Mouse (Mus musculus) MN1 (cell line): ENCODE data around the gene Racgap1.

Experiments
- DNase-seq: peaks from one replicate; pipeline ENCODE4 v3.0.0-alpha.2; 2016; ENCODE audit warnings: low spot score

Racgap1 gene

GRCm38 (mm10) chr15:99651163-99651872, at the start of gene Racgap1:
TSS of gene Racgap1 (minus strand) at chr15:99651656.
- peak; percentile 100 for DNase-seq

DNA sequence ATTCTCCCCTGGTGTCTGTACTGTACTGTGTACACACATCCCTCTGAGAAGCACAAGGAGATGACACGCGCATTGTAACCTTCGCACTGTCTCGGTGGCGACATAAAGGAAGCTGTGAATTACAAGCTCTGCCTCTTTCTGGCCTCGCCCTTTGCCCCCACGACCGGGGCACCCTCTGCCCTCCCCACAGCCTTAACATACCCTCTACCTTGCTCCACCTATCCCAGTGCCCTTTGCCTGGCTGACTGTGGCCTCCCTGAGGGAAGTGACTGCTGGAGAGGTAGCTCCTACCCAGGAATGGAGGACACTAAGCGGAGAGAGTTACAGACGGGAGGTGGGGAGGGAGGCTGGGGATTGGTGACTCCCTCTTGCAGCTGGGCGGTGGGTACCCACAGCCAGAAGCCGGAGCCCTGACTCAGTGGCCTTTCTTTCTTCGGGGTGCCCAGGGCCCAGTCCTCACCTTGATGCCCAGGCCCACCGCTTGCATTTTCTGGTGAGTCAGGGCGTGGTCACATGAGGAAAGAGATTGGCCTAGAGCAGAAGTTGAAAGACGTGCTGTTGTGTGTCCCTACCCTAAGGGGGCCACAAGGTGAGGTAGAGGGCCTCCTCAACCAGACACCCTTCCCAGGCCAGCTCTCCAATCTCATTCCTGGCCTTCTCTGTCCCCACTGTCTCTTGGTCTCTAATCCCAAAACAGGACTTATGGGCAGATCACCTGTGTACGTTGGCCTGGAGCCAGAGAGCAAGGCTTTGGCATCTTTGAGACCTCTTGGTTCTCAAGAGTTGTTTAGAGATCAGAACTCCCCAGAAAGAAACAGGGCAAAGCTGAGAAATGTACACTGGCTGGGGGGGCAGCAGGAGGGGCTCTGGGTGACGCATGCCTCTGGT, 49.0 kb upstream of the Racgap1 start:
- no peak for DNase-seq

DNA sequence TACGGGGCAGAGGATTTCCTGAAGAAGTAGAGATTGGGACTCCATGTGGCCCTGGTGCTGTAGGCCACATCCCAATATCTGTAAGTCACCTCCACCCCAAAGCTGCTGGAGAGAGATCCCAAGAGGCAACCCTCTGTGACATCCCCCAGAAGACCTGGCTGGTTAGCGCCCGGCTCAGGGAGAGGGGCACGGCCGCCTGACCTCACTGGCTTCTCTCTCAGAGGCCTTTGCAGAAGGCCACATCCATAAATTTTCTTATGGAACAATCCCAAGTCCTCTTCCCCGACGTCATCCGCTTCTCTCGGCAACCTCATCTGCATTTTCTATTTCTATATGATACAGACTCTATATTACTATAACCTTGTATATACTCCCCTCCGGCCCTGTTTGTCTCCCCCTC, 48.3 kb upstream of the Racgap1 start:
- DNase-seq = no peak

- no peak for DNase-seq
Measured at GRCm38 (mm10) chr15:99698533-99699085, 47.2 kb upstream of the Racgap1 start.

- no peak for DNase-seq
Measured at GRCm38 (mm10) chr15:99697309-99697708, 45.9 kb upstream of the Racgap1 start.

DNA sequence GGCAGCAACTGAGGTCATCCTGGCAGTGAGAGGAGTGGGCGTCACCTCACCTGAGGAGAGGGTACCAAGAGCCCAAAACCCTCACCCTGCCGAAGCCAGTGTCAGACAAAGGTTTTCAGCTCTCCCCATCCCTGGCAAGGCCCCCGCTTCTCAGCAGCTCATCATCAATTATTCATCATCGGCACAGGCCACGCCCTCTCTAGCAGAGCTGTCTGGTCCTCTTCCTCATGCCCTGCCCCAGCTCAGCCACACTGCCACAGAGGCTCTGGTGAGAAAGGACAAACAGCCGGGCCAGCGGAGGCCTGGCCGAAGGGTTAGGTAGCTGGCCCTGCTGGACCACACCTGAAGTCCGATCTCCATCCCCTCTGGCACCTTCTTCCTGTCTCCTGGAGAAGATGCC, 40.5 kb upstream of the Racgap1 start:
- DNase-seq = peak; percentile 76

DNA sequence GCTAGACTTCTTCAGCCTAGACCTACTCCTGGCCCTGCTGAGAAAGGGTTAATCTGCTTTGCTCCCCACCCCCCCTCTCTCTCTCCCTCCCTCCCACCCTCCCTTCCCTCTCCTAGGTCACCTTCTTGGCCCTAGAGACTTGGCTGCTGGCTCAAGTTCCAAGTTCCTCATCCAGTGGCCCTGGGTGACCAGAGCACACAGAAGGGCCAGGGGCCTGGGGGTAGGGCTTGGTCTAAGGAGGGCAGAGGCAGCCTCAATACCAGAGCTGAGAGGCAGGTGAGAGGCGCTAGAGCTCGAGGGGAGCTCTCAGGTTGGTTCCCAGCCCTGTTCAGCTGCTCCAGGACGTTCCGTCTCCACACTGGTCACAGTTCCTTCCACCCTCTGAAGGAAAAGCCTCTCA, 39.5 kb upstream of the Racgap1 start:
- no peak for DNase-seq

DNA sequence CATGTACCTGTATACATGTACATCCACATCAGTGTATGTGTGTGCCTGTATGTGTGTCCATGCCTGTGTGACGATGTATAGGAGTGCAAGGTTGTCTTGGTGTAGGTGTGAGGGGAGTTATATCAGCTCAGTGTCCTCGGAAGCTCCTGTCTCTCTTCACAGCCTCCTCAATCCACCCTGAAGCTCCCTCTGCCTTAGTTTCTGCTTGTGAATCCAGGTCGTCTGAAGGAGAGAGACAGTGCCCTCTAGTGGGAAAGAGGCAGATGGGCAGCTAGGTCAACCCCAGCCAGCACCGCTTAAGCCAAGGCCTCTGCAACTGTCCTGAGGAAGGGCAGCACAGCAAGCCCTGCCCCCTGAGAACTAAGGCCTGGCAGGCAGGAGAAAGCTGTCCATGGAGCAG, 37.3 kb upstream of the Racgap1 start:
- peak; percentile 88 for DNase-seq

- DNase-seq = no peak
Measured at GRCm38 (mm10) chr15:99684156-99684555, 32.7 kb upstream of the Racgap1 start.

- no peak for DNase-seq
Measured at GRCm38 (mm10) chr15:99682880-99683279, 31.4 kb upstream of the Racgap1 start.

DNA sequence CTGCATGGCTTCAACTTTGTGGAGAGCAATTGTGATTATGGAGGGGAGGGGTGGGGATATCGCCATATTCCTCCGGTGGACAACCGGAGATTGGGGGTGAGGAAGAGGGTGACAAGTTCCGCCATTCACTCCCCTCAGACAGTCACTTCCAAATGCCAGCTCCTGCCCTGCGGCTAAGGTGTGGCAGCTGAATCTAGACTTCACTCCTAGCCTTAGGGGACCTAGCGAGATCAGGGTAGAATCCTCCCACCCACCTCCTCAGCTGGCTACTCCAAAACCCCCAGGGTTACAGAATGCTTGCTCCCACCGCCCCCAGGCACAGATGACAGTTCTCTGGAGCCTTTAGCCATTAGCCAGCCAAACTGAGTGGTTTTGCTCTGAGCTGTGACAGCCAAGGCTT, 27.6 kb upstream of the Racgap1 start:
- no peak for DNase-seq

GRCm38 (mm10) chr15:99678063-99678800, 26.8 kb upstream of the Racgap1 start:
- no peak for DNase-seq

- no peak for DNase-seq
Measured at GRCm38 (mm10) chr15:99677089-99677488, 25.6 kb upstream of the Racgap1 start.

- DNase-seq = no peak
Measured at GRCm38 (mm10) chr15:99674866-99675265, 23.4 kb upstream of the Racgap1 start.

DNA sequence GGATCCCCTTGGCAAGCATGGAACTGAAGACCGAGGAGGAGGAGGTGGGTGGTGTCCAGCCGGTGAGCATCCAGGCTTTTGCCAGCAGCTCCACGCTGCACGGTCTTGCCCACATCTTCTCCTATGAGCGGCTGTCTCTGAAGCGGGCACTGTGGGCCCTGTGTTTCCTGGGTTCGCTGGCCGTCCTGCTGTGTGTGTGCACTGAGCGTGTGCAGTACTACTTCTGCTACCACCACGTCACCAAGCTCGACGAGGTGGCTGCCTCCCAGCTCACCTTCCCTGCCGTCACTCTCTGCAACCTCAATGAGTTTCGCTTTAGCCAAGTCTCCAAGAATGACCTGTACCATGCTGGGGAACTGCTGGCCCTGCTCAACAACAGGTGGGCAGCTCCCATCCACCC, 20.3 kb upstream of the Racgap1 start:
- DNase-seq = no peak

DNA sequence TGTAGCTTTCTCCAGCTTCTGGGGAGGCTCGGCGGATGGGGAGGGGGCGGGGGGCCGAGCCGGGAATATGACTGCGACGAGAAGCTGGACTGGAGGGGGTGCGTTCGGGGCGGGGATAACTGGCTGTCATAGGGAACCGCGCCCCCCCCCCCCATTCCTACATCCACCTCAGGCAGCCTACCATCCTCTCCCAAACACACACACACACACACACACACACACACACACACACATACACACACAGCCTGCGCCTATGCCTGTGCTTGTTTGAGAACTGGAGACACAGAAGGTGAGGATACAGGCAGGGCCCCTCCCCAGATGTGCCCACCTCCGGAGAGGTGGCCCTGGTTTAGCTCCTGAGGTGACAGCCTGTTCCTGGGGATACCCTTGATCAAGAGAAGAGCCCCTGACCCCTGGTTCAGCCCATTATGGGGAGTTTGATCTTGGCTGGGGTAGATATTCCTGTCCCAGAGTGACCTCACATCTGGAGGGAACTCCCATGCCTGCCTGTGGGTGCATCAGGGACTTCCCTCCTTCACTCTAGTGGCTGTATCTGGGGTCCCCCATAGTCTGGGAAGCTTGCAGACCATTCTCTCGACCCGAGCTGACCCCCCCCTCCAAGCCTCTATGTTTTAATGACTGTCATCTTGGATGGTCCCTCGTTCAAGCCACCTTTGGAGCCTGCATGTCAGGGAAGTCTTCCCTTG, 19.7 kb upstream of the Racgap1 start:
- no peak for DNase-seq

- peak; percentile 86 for DNase-seq
Measured at GRCm38 (mm10) chr15:99670154-99670821, 18.8 kb upstream of the Racgap1 start, which contains the start of gene Asic1. TSS of gene Asic1 (plus strand) at chr15:99670368.

- no peak for DNase-seq
Measured at GRCm38 (mm10) chr15:99669392-99669791, 17.9 kb upstream of the Racgap1 start.

GRCm38 (mm10) chr15:99668881-99669280, 17.4 kb upstream of the Racgap1 start:
- DNase-seq = peak; percentile 94

DNA sequence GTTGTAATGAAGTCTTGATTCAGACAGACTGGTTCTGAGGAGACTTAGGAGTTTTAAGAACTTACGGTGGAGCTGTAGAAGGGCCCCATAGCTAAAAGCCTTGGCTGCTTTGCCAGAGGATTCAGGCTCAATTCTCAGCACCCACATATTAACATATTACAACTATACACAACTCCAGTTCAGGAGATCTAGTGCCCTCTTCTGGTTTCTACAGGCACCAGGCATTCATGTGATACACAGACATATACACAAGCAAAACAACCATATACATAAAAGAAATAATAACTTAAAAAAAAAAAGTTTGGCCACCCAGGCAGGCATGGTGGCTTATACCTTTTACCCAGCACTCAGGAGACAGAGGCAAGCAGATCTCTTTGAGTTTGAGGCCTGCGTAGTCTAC, 16.1 kb upstream of the Racgap1 start:
- no peak for DNase-seq
